Mouse (Mus musculus) lung, postnatal 0 days (tissue): Measurements from ENCODE around the gene Gm37240. TPM values are rescaled to one million over a fixed set of nuclear protein-coding genes. Genes with fewer than 3 reads are reported as not detected.

Source experiments
- ATAC-seq: fragments of 200-750 bp; cut with Nextera tagmentation; 2 replicates; pipeline ENCODE4 v1.8.0; 2017; ENCODE audit warnings: moderate library complexity
- DNase-seq: peaks from one replicate; pipeline ENCODE4 v3.0.0-alpha.2; 2016; ENCODE audit warnings: low spot score
- H3K27ac ChIP-seq: fragments of 300-500 bp; sonication (generic); 2 replicates; pipeline ENCODE4 v1.5.1; 2014; ENCODE audit warnings: antibody characterized with exemption, mild to moderate bottlenecking, low read length, mixed read lengths
- H3K27me3 ChIP-seq: fragments of 300-500 bp; sonication (generic); replicated peaks from 2 replicates; pipeline ENCODE4 v1.6.1; 2014; ENCODE audit warnings: low read length, mixed read lengths; ENCODE audit not compliant: insufficient read depth
- H3K36me3 ChIP-seq: fragments of 300-500 bp; sonication (generic); 2 replicates; pipeline ENCODE4 v1.6.1; 2014; ENCODE audit warnings: low read length, mixed read lengths; ENCODE audit not compliant: insufficient read depth
- H3K4me1 ChIP-seq: fragments of 300-500 bp; sonication (generic); 2 replicates; pipeline ENCODE4 v1.6.1; 2014; ENCODE audit warnings: antibody characterized with exemption, low read depth, low read length, mixed read lengths; ENCODE audit not compliant: insufficient read depth
- H3K4me2 ChIP-seq: fragments of 300-500 bp; sonication (generic); replicated peaks from 2 replicates; pipeline ENCODE4 v1.6.1; 2014; ENCODE audit warnings: low read depth, mild to moderate bottlenecking, low read length, moderate library complexity, mixed read lengths
- H3K4me3 ChIP-seq: fragments of 300-500 bp; sonication (generic); 2 replicates; pipeline ENCODE4 v1.5.1; 2014; ENCODE audit warnings: low read depth, low read length
- H3K9ac ChIP-seq: fragments of 300-500 bp; sonication (generic); replicated peaks from 2 replicates; pipeline ENCODE4 v1.6.1; 2014; ENCODE audit warnings: low read depth, mild to moderate bottlenecking
- H3K9me3 ChIP-seq: fragments of 300-500 bp; sonication (generic); 2 replicates; pipeline ENCODE4 v1.6.1; 2016; ENCODE audit warnings: low read length, mixed read lengths
- CTCF ChIP-seq: IDR thresholded peaks from 2 replicates; pipeline ENCODE4 v1.5.1; 2016; ENCODE audit warnings: antibody characterized with exemption, mild to moderate bottlenecking
- EP300 ChIP-seq: IDR thresholded peaks from 2 replicates; pipeline ENCODE4 v1.6.1; 2016; ENCODE audit warnings: antibody characterized with exemption, mild to moderate bottlenecking, control low read depth
- WGBS: fragments of 180-500 bp; shearing (Covaris S2); extraction: QIAGEN DNeasy Blood & Tissue Kit; methylation state at CpG from one replicate; pipeline ENCODE4 v1.1.7; 2014; 5-methylcytosine and 5-hydroxymethylcytosine counted together
- polyA plus RNA-seq: library from polyadenylated mRNA; unstranded; fragments of >200 nt; fragmentation: Nextera tagmentation; extraction: Ambion mirVana; gene quantifications from 2 replicates; pipeline ENCODE4 v1.2.1, GENCODE M21; 2015

Gm37240 gene
- polyA plus RNA-seq, 1 experiment from 2014 or later, result 8.9 TPM

DNA sequence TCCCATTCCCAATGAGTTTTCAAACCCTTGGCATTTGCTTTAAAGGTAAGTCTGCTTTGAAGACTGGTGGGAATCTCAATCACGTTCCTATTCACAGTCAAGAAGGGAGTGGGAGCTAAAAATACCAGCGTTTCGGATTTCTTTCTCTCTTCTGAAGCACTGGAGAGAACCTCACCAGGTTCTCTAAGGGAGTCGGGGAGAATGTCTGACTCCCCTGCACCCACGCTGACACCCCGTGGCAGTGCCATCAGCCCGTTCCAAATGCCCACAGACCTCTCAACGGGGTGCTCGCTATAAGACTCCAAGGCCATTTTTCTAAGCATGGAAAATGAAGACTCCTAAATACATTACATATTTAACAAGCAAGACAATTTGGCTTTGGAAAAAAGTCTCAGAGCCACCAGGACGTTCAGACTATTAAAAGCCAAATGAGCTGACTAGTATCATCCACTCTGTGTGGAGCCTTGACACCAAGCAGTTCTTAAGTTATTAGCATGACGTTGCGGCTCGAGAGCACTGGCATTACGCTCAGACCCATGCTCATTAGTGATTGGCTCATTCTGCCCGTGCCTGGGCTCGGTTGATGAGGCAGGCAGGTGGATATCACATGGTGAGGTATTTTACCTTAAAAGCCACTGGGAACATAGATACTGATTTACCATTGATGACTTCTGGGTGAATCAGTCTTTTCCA is 508.5 kb downstream of the Gm37240 start:
- Histone ChIP-seq H3K4me3 (no peak overlapping the region), H3K27me3 (no peaks in the 10 kb centered on the region), H3K27ac (no peak overlapping the region), H3K9me3 (no peaks in the 10 kb centered on the region), H3K4me1 (peaks cover 4% of the 10 kb centered on the region; the same call in 1 of the 2 replicates), H3K4me2 (no peak overlapping the region), H3K36me3 (no peaks in the 10 kb centered on the region), H3K9ac (no peak overlapping the region)
- DNase-seq, result no peak
- 64% methylated on average over 16 of the region's 16 CpGs for WGBS
- TF ChIP-seq CTCF (no peak), EP300 (no peak)
- ATAC-seq, result no peak

GRCm38 (mm10) chr3:85377946-85378702 is 509.2 kb downstream of the Gm37240 start:
- Histone ChIP-seq H3K27ac (no peak overlapping the region), H3K9ac (no peak overlapping the region), H3K9me3 (no peaks in the 10 kb centered on the region), H3K4me1 (peaks cover 4% of the 10 kb centered on the region; the same call in 1 of the 2 replicates), H3K4me2 (no peak overlapping the region), H3K36me3 (no peaks in the 10 kb centered on the region), H3K4me3 (no peak overlapping the region), H3K27me3 (no peaks in the 10 kb centered on the region)
- no peak for TF ChIP-seq EP300
- TF ChIP-seq CTCF, result no peak
- ATAC-seq (peak; percentile 68), DNase-seq (peak; percentile 54)
- WGBS, result 31% methylated on average over 13 of the region's 13 CpGs

GRCm38 (mm10) chr3:85377505-85377904 is 509.8 kb downstream of the Gm37240 start:
- ATAC-seq, result no peak

DNA sequence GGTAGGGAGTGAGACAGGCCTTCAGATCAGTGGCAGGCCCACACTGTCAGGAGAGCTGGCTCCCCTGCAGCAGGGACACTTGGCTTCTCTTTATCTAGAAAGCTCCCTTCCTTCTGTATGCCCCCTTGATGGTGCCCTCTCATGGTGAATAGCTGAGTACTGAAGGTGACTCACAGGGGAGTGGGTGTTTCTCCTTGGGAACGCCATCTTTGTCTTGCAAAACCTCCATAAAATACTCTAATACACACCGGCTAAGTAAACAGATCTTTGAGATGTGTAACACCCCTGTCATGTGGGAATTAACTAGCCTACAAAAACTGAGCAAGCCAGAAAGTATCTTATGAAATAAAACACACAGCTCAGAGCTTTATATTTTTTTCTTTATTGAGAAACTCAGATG is 510.8 kb downstream of the Gm37240 start:
- H3K36me3 ChIP-seq, result no peaks in the 10 kb centered on the region
- no peak for ATAC-seq
- H3K27ac ChIP-seq, result no peak overlapping the region
- TF ChIP-seq EP300, result no peak
- TF ChIP-seq CTCF, result no peak
- peaks cover 4% of the 10 kb centered on the region; the same call in 1 of the 2 replicates for H3K4me1 ChIP-seq
- WGBS, result 77% methylated on average over 2 of the region's 2 CpGs
- no peak overlapping the region for H3K4me3 ChIP-seq
- H3K9ac ChIP-seq, result no peak overlapping the region
- no peaks in the 10 kb centered on the region for H3K9me3 ChIP-seq
- H3K4me2 ChIP-seq, result no peak overlapping the region
- no peak for DNase-seq
- no peaks in the 10 kb centered on the region for H3K27me3 ChIP-seq

More at GRCm38 (mm10) chr3:85377505-85377904, 509.8 kb downstream of the Gm37240 start:
- no peaks in the 10 kb centered on the region for H3K36me3 ChIP-seq
- TF ChIP-seq CTCF (no peak), EP300 (no peak)
- H3K27ac ChIP-seq, result no peak overlapping the region
- 77% methylated on average over 3 of the region's 3 CpGs for WGBS
- H3K4me2 ChIP-seq, result no peak overlapping the region
- H3K4me3 ChIP-seq, result no peak overlapping the region
- H3K27me3 ChIP-seq, result no peaks in the 10 kb centered on the region
- no peak overlapping the region for H3K9ac ChIP-seq
- H3K9me3 ChIP-seq, result no peaks in the 10 kb centered on the region
- DNase-seq, result no peak
- peaks cover 4% of the 10 kb centered on the region; the same call in 1 of the 2 replicates for H3K4me1 ChIP-seq

DNA sequence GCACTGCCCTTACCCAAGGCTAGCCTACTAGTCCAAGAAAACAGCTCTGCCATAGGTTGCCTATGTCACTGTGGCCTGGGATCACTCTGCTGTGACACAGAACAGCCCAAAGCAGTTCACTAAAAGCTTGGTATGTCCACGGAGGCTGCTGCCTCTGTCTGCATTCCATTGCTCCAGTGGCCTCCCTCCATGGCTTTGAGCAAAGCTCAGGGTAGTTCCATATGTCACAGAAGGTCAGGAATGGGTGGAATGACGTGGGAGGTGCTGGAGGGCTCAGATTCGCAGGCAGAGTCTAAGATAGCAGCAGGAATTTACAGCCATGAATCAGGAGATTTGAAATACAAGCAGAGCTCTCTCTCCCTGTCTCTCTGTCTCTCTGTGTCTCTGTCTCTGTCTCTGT is 514.3 kb downstream of the Gm37240 start:
- no peaks in the 10 kb centered on the region for H3K27me3 ChIP-seq
- H3K9me3 ChIP-seq, result no peaks in the 10 kb centered on the region
- DNase-seq (peak; percentile 7), ATAC-seq (no peak; the same call in 1 of the 2 replicates)
- H3K9ac ChIP-seq, result no peak overlapping the region
- no peak overlapping the region for H3K4me2 ChIP-seq
- WGBS, result 7% methylated on average over 3 of the region's 3 CpGs
- peaks cover 4% of the 10 kb centered on the region; the same call in 1 of the 2 replicates for H3K4me1 ChIP-seq
- TF ChIP-seq CTCF (no peak), EP300 (no peak)
- H3K36me3 ChIP-seq, result no peaks in the 10 kb centered on the region
- no peak overlapping the region for H3K4me3 ChIP-seq
- no peak overlapping the region for H3K27ac ChIP-seq

GRCm38 (mm10) chr3:85369847-85370246 is 517.5 kb downstream of the Gm37240 start:
- ATAC-seq (no peak), DNase-seq (no peak)
- H3K9ac ChIP-seq, result no peak overlapping the region
- no peak overlapping the region for H3K4me3 ChIP-seq
- no peaks in the 10 kb centered on the region for H3K9me3 ChIP-seq
- H3K4me1 ChIP-seq, result no peaks in the 10 kb centered on the region
- no peak for TF ChIP-seq CTCF
- TF ChIP-seq EP300, result no peak
- H3K36me3 ChIP-seq, result no peaks in the 10 kb centered on the region
- H3K27me3 ChIP-seq, result no peaks in the 10 kb centered on the region
- WGBS, result 70% methylated on average over 9 of the region's 10 CpGs
- no peak overlapping the region for H3K4me2 ChIP-seq
- no peak overlapping the region for H3K27ac ChIP-seq
